Mouse (Mus musculus) urinary bladder, postnatal 36 days (tissue): ENCODE results near the gene BC049352.
A peak's percentile ranks its signal among the peaks of the same experiment; 100 is the strongest.

ENCODE experiments used
- DNase-seq, 2 experiments: peaks; one replicate each; pipeline ENCODE4 v3.0.0; 2022; ENCODE audit warnings: low spot score in 2 of 2, mixed read lengths in 1 of 2

The BC049352 gene

GRCm38 (mm10) chr9:45181770-45182169 is at the start of gene BC049352:
BC049352 (plus strand) TSS chr9:45182007.
- no peak for DNase-seq

GRCm38 (mm10) chr9:45133484-45134310 is 48.1 kb upstream of the BC049352 start:
- DNase-seq: peak; percentile 55 to 68

DNA sequence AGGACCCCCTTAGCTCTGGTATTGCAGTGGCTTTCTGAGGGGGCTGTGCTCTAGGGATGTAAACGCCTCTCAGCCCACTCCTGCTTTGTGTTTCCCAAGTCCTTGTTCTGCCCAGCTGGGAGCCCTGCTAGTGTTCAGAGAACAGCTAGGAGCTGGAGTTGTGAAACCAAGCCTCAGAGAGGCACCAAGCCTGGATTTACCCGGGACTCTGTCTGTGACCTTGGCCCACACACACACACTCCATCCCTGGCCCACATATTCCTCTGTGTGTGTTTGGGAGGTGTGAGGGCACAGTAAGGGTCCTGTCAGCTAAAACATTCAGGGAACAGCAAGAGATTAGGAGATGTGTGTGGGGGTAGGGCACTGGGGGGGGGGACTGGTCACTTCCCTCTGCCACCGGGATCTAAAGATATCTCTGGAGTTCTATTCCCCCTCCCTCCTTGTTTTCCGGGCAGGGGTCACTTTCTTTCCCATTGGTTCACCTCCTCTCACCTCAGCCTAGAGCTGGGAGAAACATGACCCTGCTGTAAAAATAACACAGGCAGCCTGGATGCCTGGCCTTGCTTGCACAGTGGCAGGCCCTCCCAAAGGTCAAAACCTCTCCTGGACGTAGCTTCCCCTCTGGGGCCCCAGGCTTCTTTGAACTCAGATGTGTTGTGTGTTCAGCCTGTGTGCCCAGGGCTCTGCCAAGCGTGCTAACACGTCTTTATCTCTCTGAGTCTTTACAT is 45.2 kb upstream of the BC049352 start:
- no peak for DNase-seq

- DNase-seq: peak in 1 of 2 experiments; percentile 31
These were observed 43.4 kb upstream of the BC049352 start, which contains the start of gene Scn4b for GRCm38 (mm10) chr9:45138191-45139032. Scn4b (plus strand) TSS chr9:45138395.

GRCm38 (mm10) chr9:45139082-45139481 is 42.7 kb upstream of the BC049352 start:
- DNase-seq: no peak

DNA sequence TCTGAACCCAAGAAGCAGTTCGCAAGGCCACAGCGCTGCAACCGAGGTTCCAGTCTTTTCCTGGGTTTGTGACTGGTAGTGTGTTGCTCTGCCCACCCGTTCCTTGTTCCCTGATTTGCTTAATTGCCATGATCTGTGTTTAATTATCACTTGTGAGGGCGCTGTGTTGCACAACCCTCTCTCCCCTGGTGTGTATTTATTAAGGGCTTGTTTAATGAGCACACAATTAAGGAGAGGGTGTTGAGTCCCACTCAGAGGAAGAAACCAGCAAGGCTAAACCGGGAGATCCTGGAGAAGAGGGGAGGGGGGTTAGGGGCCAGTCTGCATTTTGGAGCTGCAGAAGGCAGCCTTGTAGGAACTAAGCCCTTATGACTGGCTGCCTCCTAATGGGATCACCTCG is 40.9 kb upstream of the BC049352 start:
- no peak for DNase-seq

DNA sequence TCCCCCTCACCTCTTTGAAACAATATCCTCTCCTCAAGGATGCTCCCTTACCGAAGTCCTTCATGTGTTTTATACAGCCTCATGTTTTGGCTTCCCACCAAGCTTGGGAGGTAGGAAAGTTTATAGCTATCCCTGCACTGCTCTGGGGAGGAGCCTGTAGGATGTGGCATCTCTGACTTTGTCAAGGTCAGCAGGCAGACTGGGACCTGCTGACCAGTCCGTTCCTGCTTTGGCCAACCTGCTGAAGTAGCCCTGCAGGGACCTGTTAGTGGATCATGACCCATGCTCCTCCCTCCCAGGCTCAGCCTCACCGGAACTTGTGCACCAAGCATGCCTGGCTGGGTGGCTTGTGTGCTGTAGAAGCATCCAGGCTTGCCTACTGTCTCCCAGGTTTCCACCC is 39.1 kb upstream of the BC049352 start:
- DNase-seq: no peak

- no peak for DNase-seq
These were observed 36.1 kb upstream of the BC049352 start for GRCm38 (mm10) chr9:45145533-45146266.

- DNase-seq: peak; percentile 55 to 66
These were observed 35.6 kb upstream of the BC049352 start for GRCm38 (mm10) chr9:45146267-45146597.

- no peak for DNase-seq
These were observed 30.9 kb upstream of the BC049352 start for GRCm38 (mm10) chr9:45150933-45151332.

DNA sequence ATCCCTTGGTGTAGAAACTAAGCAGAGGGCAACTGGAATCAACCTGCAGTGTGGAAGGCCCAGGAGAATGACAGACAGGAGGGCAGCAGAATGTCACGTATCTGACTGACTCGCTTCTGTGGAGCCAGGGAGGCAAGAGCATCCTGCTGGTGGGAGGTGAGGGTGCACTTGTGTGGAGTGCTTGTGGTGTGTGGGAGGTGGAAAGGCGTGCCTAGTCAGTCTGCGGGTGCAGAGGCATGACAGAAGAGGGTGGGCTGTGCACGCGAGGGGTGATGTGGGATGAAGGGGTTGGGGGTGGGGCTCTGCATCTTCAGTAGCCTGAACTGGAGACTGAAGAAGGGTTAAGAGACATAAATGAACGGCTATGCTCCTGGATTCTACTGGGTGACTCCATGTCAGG is 28.4 kb upstream of the BC049352 start:
- DNase-seq: no peak

- no peak for DNase-seq
These were observed 13.9 kb upstream of the BC049352 start for GRCm38 (mm10) chr9:45167903-45168302.

- DNase-seq: no peak
These were observed 11.7 kb upstream of the BC049352 start for GRCm38 (mm10) chr9:45170150-45170549.

- no peak for DNase-seq
These were observed 10.7 kb upstream of the BC049352 start for GRCm38 (mm10) chr9:45171073-45171610.

DNA sequence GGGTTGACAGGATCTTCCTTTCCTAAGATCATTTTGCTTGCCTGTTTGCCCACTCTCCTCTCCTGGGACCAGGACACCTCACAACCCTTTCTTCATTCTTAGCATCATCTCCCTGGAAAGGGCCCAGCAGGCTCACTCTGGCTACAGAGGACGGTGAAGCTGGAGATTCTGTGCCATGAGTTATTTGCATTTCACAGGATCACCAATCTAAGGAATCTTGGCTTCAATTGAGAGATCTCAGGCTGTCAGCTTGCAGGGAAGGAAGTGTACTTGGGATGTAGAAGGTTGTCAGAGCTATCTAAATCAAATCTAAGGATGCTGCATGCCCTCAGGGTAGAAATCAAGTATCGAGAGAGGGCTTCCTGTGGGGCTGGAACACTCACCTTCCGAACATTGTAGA is 8.3 kb upstream of the BC049352 start:
- no peak for DNase-seq

GRCm38 (mm10) chr9:45179282-45179681 is 2.5 kb upstream of the BC049352 start:
- DNase-seq: no peak

- DNase-seq: no peak
These were observed 714 bp downstream of the BC049352 start for GRCm38 (mm10) chr9:45182521-45182920.

- DNase-seq: no peak
These were observed 1.5 kb downstream of the BC049352 start for GRCm38 (mm10) chr9:45183266-45183665.

DNA sequence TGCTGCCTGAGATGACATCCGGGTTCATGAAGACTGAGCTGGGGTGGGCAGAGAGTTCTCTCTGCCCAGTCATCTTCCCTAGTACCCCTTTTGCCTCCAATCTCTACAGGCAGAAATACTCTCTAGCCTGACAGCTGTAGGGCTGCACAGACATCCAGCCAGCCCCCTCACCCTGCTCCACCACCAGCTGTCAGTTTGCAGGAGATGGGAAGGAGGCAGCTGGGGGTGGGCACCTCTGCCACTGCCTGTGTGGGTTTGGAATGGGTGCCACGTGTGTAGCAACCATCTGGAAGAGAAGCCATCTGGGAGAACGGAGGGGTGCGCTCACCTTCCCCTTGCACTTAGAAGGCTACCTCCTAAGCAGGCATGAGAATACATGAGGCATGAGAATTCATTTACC is 3.4 kb downstream of the BC049352 start:
- DNase-seq: no peak

DNA sequence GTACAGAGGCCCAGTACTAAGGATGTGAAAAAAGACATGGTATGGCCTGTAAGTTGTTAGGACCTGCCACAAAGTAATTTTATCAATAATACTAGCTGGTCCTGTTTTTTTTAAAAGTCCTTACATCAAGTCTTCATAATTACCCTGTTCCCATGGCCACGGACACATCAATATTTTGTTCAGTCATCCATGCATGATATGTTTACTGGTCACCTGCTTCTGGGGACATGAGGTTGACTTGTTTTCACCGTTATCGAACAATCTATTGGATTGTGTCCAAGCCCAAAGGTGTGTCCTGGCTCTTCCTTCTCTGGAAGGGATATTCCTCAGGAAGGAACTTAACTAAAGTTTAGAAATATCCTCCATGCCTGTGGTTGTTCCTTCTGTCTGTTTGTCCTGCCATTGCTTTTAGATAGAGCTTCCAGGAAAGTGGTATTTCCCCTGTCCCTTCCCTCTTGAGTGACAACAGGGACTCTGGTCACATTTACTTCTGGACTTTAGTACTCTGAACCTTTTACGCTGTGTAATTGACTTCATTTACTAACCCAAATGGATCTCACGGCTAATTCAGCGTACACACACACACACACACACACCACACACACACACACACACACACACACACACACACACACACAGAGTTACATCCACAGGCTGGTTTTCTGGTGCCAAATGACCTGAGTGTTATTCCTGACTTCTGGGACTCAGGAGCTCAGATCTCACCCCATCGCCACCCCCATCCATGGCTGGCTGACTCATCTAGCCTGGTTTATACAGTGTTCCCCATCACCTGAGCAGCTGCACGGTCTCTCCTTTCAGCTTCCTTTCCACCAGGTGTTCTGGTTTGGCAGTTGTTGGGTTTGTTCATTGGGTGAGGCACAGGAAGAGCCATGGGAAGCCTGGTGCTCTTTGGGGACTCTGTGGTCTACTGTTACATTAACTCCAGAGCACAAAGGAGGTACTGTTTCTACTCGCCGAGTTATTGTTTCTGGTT is 7.1 kb downstream of the BC049352 start:
- DNase-seq: no peak
